Mouse (Mus musculus) neural tube, embryonic 13.5 days (tissue): ENCODE measurements around the gene Heatr6. TPM values are rescaled to one million over a fixed set of nuclear protein-coding genes. Genes with fewer than 3 reads are reported as not detected.

Experiments used
- ATAC-seq: fragments of 200-750 bp; cut with Nextera tagmentation; 2 replicates; pipeline ENCODE4 v1.8.0; 2017; ENCODE audit warnings: low read depth, mild to moderate bottlenecking, moderate TSS enrichment, moderate library complexity
- H3K27ac ChIP-seq: fragments of 300-500 bp; sonication (generic); replicated peaks from 2 replicates; pipeline ENCODE4 v1.5.1; 2015; ENCODE audit warnings: moderate library complexity, mild to moderate bottlenecking, inconsistent platforms
- H3K27me3 ChIP-seq: fragments of 300-500 bp; sonication (generic); 2 replicates; pipeline ENCODE4 v1.6.1; 2015; ENCODE audit warnings: mild to moderate bottlenecking, inconsistent platforms
- H3K36me3 ChIP-seq: fragments of 300-500 bp; sonication (generic); 2 replicates; pipeline ENCODE4 v1.6.1; 2015; ENCODE audit warnings: mild to moderate bottlenecking, inconsistent platforms
- H3K4me1 ChIP-seq: fragments of 300-500 bp; sonication (generic); replicated peaks from 2 replicates; pipeline ENCODE4 v1.6.1; 2015; ENCODE audit warnings: inconsistent platforms
- H3K4me2 ChIP-seq: fragments of 300-500 bp; sonication (generic); 2 replicates; pipeline ENCODE4 v1.6.1; 2015; ENCODE audit warnings: inconsistent platforms, mild to moderate bottlenecking, moderate library complexity
- H3K4me3 ChIP-seq: fragments of 300-500 bp; sonication (generic); 2 replicates; pipeline ENCODE4 v1.5.1; 2015; ENCODE audit warnings: mild to moderate bottlenecking, inconsistent platforms
- H3K9ac ChIP-seq: fragments of 300-500 bp; sonication (generic); 2 replicates; pipeline ENCODE4 v1.6.1; 2015; ENCODE audit warnings: moderate library complexity, mild to moderate bottlenecking, inconsistent platforms
- H3K9me3 ChIP-seq: fragments of 300-500 bp; sonication (generic); 2 replicates; pipeline ENCODE4 v1.6.1; 2016; ENCODE audit warnings: inconsistent platforms
- WGBS: fragments of 180-500 bp; shearing (Covaris S2); methylation state at CpG from one replicate; pipeline ENCODE4 v1.1.7; 2015; 5-methylcytosine and 5-hydroxymethylcytosine counted together
- polyA plus RNA-seq: library from polyadenylated mRNA; unstranded; fragments of >200 nt; fragmentation: Nextera tagmentation; extraction: Ambion mirVana; gene quantifications from 2 replicates; pipeline ENCODE4 v1.2.1, GENCODE M21; 2015

The Heatr6 gene
- polyA plus RNA-seq, 1 experiment from 2014 or later, result 35.5 TPM

DNA sequence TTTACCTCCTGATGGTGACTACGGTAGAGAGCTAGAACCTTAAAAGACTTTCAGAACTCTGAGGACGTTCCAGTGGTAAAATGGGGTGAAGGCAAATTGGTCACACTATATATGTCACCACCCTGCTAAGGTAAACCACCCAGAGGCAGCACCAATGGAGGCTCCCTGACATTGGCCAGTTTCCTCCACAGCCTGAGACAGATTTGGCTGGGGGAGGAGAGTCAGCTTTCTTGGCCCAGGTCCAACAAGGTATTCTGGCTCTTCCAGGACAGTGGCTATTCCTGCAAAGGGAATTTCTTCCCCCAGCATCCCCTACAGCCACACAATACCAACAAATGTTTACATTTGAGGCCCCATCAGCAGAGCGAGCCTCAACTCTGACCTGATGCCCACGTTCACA is 64.5 kb downstream of the Heatr6 start:
- ATAC-seq, result no peak
- no peak overlapping the region for H3K4me2 ChIP-seq
- WGBS, result 77% methylated on average over 4 of the region's 4 CpGs

DNA sequence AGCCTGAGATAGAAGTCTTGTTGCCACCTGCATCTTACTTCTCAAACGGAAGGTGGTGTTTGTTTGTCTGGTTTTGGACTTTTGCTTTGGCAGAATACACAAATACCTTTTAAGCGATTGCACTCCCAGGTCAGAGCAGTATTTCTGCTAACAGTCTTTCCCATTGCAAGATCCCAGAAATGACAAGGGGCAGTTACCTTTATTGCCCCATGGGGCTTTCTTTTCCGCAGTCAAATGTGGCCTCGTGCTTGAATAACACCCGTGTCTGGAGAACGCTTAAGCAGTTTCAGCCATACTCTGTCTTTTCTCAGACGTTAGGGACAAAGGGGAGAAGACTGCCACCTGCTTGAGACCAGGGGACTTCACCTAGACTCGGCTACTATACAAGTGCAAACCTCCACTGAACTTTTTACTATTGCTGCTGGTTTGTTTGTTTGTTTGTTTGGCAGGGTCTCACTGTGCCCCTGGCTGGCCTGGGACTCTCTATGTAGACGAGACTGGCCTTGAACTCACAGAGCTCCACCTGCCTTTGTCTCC is 65.2 kb downstream of the Heatr6 start:
- peaks cover 14% of the 10 kb centered on the region for H3K4me1 ChIP-seq
- H3K4me2 ChIP-seq, result no peak overlapping the region
- no peak overlapping the region for H3K9ac ChIP-seq
- ATAC-seq, result no peak
- H3K9me3 ChIP-seq, result no peaks in the 10 kb centered on the region
- no peak overlapping the region for H3K27ac ChIP-seq
- WGBS, result 54% methylated on average over 9 of the region's 9 CpGs
- no peaks in the 10 kb centered on the region for H3K36me3 ChIP-seq
- H3K4me3 ChIP-seq, result no peak overlapping the region
- 0 out of 2 replicates have a peak, but pooled peaks cover 5% of the 10 kb centered on the region for H3K27me3 ChIP-seq

More for the DNA sequence above, 64.5 kb downstream of the Heatr6 start:
- Histone ChIP-seq H3K9me3 (no peaks in the 10 kb centered on the region), H3K27me3 (0 out of 2 replicates have a peak, but pooled peaks cover 5% of the 10 kb centered on the region), H3K27ac (no peak overlapping the region), H3K36me3 (no peaks in the 10 kb centered on the region), H3K4me3 (no peak overlapping the region), H3K4me1 (peaks cover 14% of the 10 kb centered on the region), H3K9ac (no peak overlapping the region)

- Histone ChIP-seq H3K27me3 (0 out of 2 replicates have a peak, but pooled peaks cover 5% of the 10 kb centered on the region), H3K9me3 (no peaks in the 10 kb centered on the region), H3K4me2 (no peak overlapping the region), H3K9ac (no peak overlapping the region), H3K27ac (no peak overlapping the region), H3K4me3 (no peak overlapping the region), H3K4me1 (peaks cover 14% of the 10 kb centered on the region), H3K36me3 (no peaks in the 10 kb centered on the region)
- WGBS, result 42% methylated on average over 10 of the region's 10 CpGs
- ATAC-seq, result no peak
Measured at GRCm38 (mm10) chr11:83819806-83820483, 66.4 kb downstream of the Heatr6 start.

DNA sequence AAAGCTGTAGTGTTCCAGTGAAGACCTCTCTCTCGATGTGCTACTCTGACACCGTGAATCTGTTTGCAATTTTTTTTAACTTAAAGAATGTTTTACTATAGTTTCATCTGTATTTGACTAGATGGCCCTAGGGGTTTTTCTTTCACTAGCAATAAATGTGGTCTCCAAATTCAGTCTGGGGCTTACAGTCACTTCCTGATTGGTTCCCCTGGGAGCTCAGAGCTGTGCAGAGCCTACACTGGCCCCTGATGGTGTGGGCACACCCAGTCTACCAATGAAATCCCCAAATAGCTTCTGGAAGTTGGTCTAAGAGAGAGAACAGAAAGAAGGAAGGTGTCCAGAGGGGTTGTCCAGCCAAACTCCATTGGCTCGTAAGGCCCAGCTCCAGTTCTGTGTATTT is 72.6 kb downstream of the Heatr6 start:
- H3K9ac ChIP-seq, result no peak overlapping the region
- no peak overlapping the region for H3K4me3 ChIP-seq
- H3K4me1 ChIP-seq, result no peaks in the 10 kb centered on the region
- no peaks in the 10 kb centered on the region for H3K27me3 ChIP-seq
- no peaks in the 10 kb centered on the region for H3K36me3 ChIP-seq
- no peaks in the 10 kb centered on the region for H3K9me3 ChIP-seq
- ATAC-seq, result no peak
- no peak overlapping the region for H3K27ac ChIP-seq
- H3K4me2 ChIP-seq, result no peak overlapping the region
- WGBS, result 82% methylated on average over 3 of the region's 3 CpGs

DNA sequence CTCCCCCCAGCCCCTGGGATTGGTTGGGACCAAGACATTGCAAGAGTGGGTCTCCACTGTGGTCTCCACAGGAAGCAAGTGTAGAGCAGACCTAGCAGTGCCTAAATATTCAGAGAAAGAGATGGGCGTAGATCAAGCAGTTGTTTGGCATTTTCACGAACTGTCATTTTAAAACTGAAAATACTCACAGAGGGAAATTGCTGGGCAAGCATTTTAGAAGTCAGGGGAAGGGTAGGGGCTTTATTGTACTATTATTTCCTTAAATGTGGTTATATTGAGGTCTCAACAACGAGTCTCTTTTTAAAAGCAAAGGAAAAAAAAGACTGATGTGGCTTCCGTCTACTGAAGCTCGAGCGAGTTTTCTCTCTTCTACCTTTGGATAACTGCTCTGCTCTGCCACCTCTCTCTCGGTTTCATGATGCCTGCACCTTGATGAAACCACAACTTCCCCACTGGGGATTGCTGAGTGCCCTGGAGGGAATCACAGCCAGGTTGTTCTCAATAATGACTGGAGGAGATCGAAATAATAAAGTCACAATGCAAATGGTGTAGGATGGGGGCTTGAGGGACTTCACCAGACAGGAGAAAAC is 75.2 kb downstream of the Heatr6 start:
- Histone ChIP-seq H3K27me3 (no peaks in the 10 kb centered on the region), H3K4me1 (no peaks in the 10 kb centered on the region), H3K4me3 (no peak overlapping the region), H3K36me3 (no peaks in the 10 kb centered on the region), H3K4me2 (no peak overlapping the region), H3K27ac (no peak overlapping the region), H3K9me3 (no peaks in the 10 kb centered on the region), H3K9ac (no peak overlapping the region)
- ATAC-seq, result no peak
- 85% methylated on average over 8 of the region's 8 CpGs for WGBS

DNA sequence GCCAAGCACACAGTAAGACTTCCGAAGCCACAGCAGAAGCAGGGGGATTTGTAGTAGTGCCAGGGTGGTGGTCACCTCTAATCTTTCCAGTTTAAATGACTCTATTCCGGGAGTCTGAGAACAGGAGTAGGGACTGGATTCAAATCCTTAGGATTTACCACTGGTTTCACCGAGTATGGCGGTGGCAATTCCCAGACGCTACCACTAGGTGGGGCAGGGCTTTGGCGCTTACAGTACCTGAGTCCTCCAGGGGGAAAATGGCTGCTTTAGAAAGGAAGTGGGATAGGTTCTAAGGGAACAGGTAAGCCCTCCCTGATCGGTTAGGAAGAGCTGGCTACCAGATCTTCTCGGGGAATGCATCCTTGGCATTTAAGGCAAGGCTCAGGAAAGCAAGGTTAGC is 78.9 kb downstream of the Heatr6 start:
- WGBS, result 44% methylated on average over 8 of the region's 8 CpGs
- no peak overlapping the region for H3K27ac ChIP-seq
- H3K36me3 ChIP-seq, result no peaks in the 10 kb centered on the region
- no peak overlapping the region for H3K4me2 ChIP-seq
- H3K27me3 ChIP-seq, result no peaks in the 10 kb centered on the region
- no peaks in the 10 kb centered on the region for H3K9me3 ChIP-seq
- no peak overlapping the region for H3K4me3 ChIP-seq
- H3K4me1 ChIP-seq, result no peaks in the 10 kb centered on the region
- ATAC-seq, result no peak
- H3K9ac ChIP-seq, result no peak overlapping the region

Other genes starting within 250 kb of the Heatr6 start
- gene Heatr9, start 231.5 kb upstream of the Heatr6 start, polyA plus RNA-seq, result not detected in 2 replicates
- not detected in 2 replicates for gene Ccl5, start 223.2 kb upstream of the Heatr6 start, polyA plus RNA-seq
- 2.4 and 3.1 TPM in 2 replicates for gene Ccl9, start 175.1 kb upstream of the Heatr6 start, polyA plus RNA-seq
- 2.7 and 3.5 TPM in 2 replicates for gene Ccl6, start 160.6 kb upstream of the Heatr6 start, polyA plus RNA-seq
- gene Rpl9-ps1, start 108.1 kb upstream of the Heatr6 start, polyA plus RNA-seq, result not detected in 2 replicates
- gene Ccl3, start 104.3 kb upstream of the Heatr6 start, polyA plus RNA-seq, result 2.0 and 3.0 TPM in 2 replicates
- gene Ccl4, start 91.1 kb upstream of the Heatr6 start, polyA plus RNA-seq, result 0.65 and 1.9 TPM in 2 replicates
- not detected in 2 replicates for gene Wfdc17, start 49.7 kb upstream of the Heatr6 start, polyA plus RNA-seq
- not detected in 2 replicates for gene Wfdc18, start 44.7 kb upstream of the Heatr6 start, polyA plus RNA-seq
- not detected in 2 replicates for gene Wfdc21, start 6.8 kb upstream of the Heatr6 start, polyA plus RNA-seq
- 0.32 and 0.33 TPM in 2 replicates for gene Hnf1b, start 96.4 kb downstream of the Heatr6 start, polyA plus RNA-seq
- gene Ddx52, start 188.4 kb downstream of the Heatr6 start, polyA plus RNA-seq, result 27.7 and 28.4 TPM in 2 replicates
- 23.2 and 25.4 TPM in 2 replicates for gene Synrg, start 210.7 kb downstream of the Heatr6 start, polyA plus RNA-seq